8 mouse cellular contexts compared by ENCODE assay signal in the genomic region with DNA sequence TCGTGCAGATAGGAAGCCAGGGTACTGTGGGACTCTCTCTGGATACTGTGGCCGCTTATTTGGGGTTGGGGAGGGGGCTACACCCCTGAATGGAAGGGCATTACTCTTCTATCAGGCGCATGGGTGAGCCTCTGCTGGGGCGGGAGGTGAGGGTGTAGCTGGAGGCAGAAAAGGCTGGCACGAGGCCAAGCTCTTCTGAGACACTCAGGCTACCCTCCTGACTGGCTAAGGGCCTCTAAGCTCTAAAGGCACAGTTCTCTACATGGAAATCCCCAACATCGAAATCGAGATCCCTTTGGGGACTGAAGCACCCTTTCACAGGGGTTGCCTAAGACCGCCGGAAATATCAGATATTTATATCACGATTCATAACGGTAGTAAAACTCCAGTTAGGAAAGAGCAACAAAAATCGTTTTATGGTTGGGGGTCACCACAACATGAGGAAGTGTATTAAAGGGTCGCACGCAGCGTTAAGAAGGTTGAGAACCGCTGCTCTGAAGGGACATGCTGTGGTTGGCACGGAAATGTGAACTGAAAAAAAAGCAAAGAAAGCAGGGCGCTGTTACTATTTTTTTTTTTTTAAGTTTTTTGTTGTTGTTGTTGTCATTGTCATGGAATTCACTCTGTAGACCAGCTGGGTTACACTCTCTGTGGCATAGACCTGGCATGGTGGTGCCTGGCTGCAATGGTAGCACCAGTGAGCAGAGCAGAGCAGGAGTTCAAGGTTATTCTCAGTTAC. TPM values are rescaled to one million over a fixed set of nuclear protein-coding genes. Genes with fewer than 3 reads are reported as not detected.
A peak's percentile ranks its signal among the peaks of the same experiment; 100 is the strongest.
DNase-seq lines count a peak whose midpoint lies in the region; ATAC-seq and TF ChIP-seq lines count a peak whose summit lies in the region.

No protein-coding gene starts in this region.

- no peak for ATAC-seq in heart, embryonic 11.5 days (replicated peaks; ENCODE audit: insufficient number of reproducible peaks, low FRiP score, low TSS enrichment)

- no peaks in the 10 kb centered on the region for H3K27me3 ChIP-seq in E14TG2a.4 (ENCODE audit: insufficient read depth, low read length)
- H3K27me3 ChIP-seq in heart, embryonic 11.5 days (ENCODE audit: control insufficient read depth, insufficient read depth, low read length), result no peaks in the 10 kb centered on the region
- no peaks in the 10 kb centered on the region for H3K27me3 ChIP-seq in limb, embryonic 10.5 days (ENCODE audit: low read depth, poor library complexity, severe bottlenecking)

- no peaks in the 10 kb centered on the region for H3K9me3 ChIP-seq in E14TG2a.4 (ENCODE audit: low read length)
- H3K9me3 ChIP-seq in heart, embryonic 11.5 days (replicated peaks; ENCODE audit: control insufficient read depth, low read length), result no peaks in the 10 kb centered on the region
- no peaks in the 10 kb centered on the region for H3K9me3 ChIP-seq in limb, embryonic 10.5 days (replicated peaks)

- peak overlapping the region; percentile 81 for H3K4me2 ChIP-seq in heart, embryonic 11.5 days

- H3K9ac ChIP-seq in heart, embryonic 11.5 days (ENCODE audit: low read depth, low read length), result peak overlapping the region; percentile 52; the same call in 1 of the 2 replicates

- TF ChIP-seq CTCF in E14TG2a.4 (conservative IDR thresholded peaks at IDR 0.05; ENCODE audit: low read length), result no peak

- H3K4me1 ChIP-seq in E14TG2a.4 (replicated peaks; ENCODE audit: low read depth, low read length), result peaks cover 91% of the 10 kb centered on the region
- H3K4me1 ChIP-seq in heart, embryonic 11.5 days (ENCODE audit: control insufficient read depth, insufficient read depth, low read length), result peaks cover 66% of the 10 kb centered on the region
- H3K4me1 ChIP-seq in limb, embryonic 10.5 days, result peaks cover 60% of the 10 kb centered on the region

- peak overlapping the region; percentile 17 for H3K4me3 ChIP-seq in E14TG2a.4 (replicated peaks; ENCODE audit: low read length)
- H3K4me3 ChIP-seq in heart, embryonic 11.5 days (ENCODE audit: low read depth, low read length), result no peak overlapping the region
- H3K4me3 ChIP-seq in limb, embryonic 10.5 days, result no peak overlapping the region

- peaks cover 11% of the 10 kb centered on the region for H3K36me3 ChIP-seq in E14TG2a.4 (ENCODE audit: insufficient read depth, low read length)
- H3K36me3 ChIP-seq in heart, embryonic 11.5 days (ENCODE audit: control insufficient read depth, insufficient read depth, low read length), result no peaks in the 10 kb centered on the region
- peaks cover 11% of the 10 kb centered on the region for H3K36me3 ChIP-seq in limb, embryonic 10.5 days

- H3K27ac ChIP-seq in heart, embryonic 11.5 days (ENCODE audit: low read depth, low read length), result peak overlapping the region; percentile 97
- H3K27ac ChIP-seq in limb, embryonic 10.5 days, result 0 out of 2 replicates have a peak overlapping the region, but pooled peaks have one; percentile 22

- 57% methylated on average over 18 of the region's 18 CpGs for WGBS in heart, embryonic 11.5 days (ENCODE audit: insufficient replicate concordance)
- WGBS in limb, embryonic 10.5 days, result 88% methylated on average over 18 of the region's 18 CpGs

- peak; percentile 49 for DNase-seq in gastrocnemius, postnatal 10 days
- no peak for DNase-seq in gastrocnemius, adult 8-10 months (ENCODE audit: low spot score in 2 of 2)
- DNase-seq in limb, embryonic 10.5 days (ENCODE audit: low spot score), result no peak
- DNase-seq in spleen, adult 12 weeks (ENCODE audit: low spot score), result peak; percentile 75
- no peak for DNase-seq in layer of hippocampus, adult 8-10 months (ENCODE audit: low spot score in 2 of 2)
- DNase-seq in urinary bladder, postnatal 10 days (ENCODE audit: low spot score), result no peak

RNA-seq across cellular contexts. Expression of gene Tk1, which starts 2.4 kb away (rescaled TPM):
- total RNA-seq in gastrocnemius, postnatal 10 days (2021), result 10 to 100 TPM; 14.3 to 20.5 TPM
- total RNA-seq in gastrocnemius, adult 8-10 months (2022), result 1 to 10 TPM; 2.5 to 5.4 (median 4.1) TPM
- 98.5 and 101 TPM in 2 replicates for polyA plus RNA-seq in heart, embryonic 11.5 days (2014; fragmentation: Nextera tagmentation; extraction: Ambion mirVana)
- polyA plus RNA-seq in limb, embryonic 10.5 days (2016; fragmentation: Nextera tagmentation; extraction: Ambion mirVana), result 170 and 183 TPM in 2 replicates
- total RNA-seq in layer of hippocampus, adult 8-10 months (2022), result 1 to 10 TPM in 1 of 4 experiments, under 1 TPM in 3; 0.54 to 1.3 (median 0.88) TPM

RNA-seq across cellular contexts. Expression of gene Afmid, which starts 2.6 kb away (rescaled TPM):
- 1 to 10 TPM; 5.1 to 5.3 TPM for total RNA-seq in gastrocnemius, postnatal 10 days (2021)
- total RNA-seq in gastrocnemius, adult 8-10 months (2022), result 1 to 10 TPM; 2.0 to 4.6 (median 3.4) TPM
- 13.1 and 14.3 TPM in 2 replicates for polyA plus RNA-seq in heart, embryonic 11.5 days (2014; fragmentation: Nextera tagmentation; extraction: Ambion mirVana)
- polyA plus RNA-seq in limb, embryonic 10.5 days (2016; fragmentation: Nextera tagmentation; extraction: Ambion mirVana), result 2.4 and 3.3 TPM in 2 replicates
- total RNA-seq in layer of hippocampus, adult 8-10 months (2022), result 1 to 10 TPM; 4.0 to 5.4 (median 4.2) TPM

RNA-seq across cellular contexts. Expression of gene Gm20708, which starts 18.9 kb away (rescaled TPM):
- 1 to 10 TPM; 1.2 to 3.3 TPM for total RNA-seq in gastrocnemius, postnatal 10 days (2021)
- 1 to 10 TPM in 2 of 4 experiments, under 1 TPM in 1, not detected in 1; 0.46 to 1.2 (median 1.1) TPM for total RNA-seq in gastrocnemius, adult 8-10 months (2022)
- 0.34 and 0.62 TPM in 2 replicates for polyA plus RNA-seq in heart, embryonic 11.5 days (2014; fragmentation: Nextera tagmentation; extraction: Ambion mirVana)
- 0.23 and 0.58 TPM in 2 replicates for polyA plus RNA-seq in limb, embryonic 10.5 days (2016; fragmentation: Nextera tagmentation; extraction: Ambion mirVana)
- total RNA-seq in layer of hippocampus, adult 8-10 months (2022), result 1 to 10 TPM in 3 of 4 experiments, not detected in 1; 1.7 to 2.2 (median 1.9) TPM

RNA-seq across cellular contexts. Expression of gene Syngr2, which starts 18.9 kb away (rescaled TPM):
- 10 to 100 TPM; 90.3 to 95.1 TPM for total RNA-seq in gastrocnemius, postnatal 10 days (2021)
- 100 to 1,000 TPM; 182 to 198 (median 184) TPM for total RNA-seq in gastrocnemius, adult 8-10 months (2022)
- polyA plus RNA-seq in heart, embryonic 11.5 days (2014; fragmentation: Nextera tagmentation; extraction: Ambion mirVana), result 78.7 and 79.2 TPM in 2 replicates
- polyA plus RNA-seq in limb, embryonic 10.5 days (2016; fragmentation: Nextera tagmentation; extraction: Ambion mirVana), result 24.4 and 31.3 TPM in 2 replicates
- total RNA-seq in layer of hippocampus, adult 8-10 months (2022), result 10 to 100 TPM; 11.4 to 33.5 (median 24.5) TPM

RNA-seq across cellular contexts. Expression of gene Birc5, which starts 20.7 kb away (rescaled TPM):
- total RNA-seq in gastrocnemius, postnatal 10 days (2021), result 10 to 100 TPM; 11.4 to 13.2 TPM
- total RNA-seq in gastrocnemius, adult 8-10 months (2022), result under 1 TPM in 1 of 4 experiments, not detected in 3; 0.24 TPM
- 256 and 259 TPM in 2 replicates for polyA plus RNA-seq in heart, embryonic 11.5 days (2014; fragmentation: Nextera tagmentation; extraction: Ambion mirVana)
- polyA plus RNA-seq in limb, embryonic 10.5 days (2016; fragmentation: Nextera tagmentation; extraction: Ambion mirVana), result 395 and 434 TPM in 2 replicates
- 1 to 10 TPM in 2 of 4 experiments, under 1 TPM in 2; 0.12 to 1.6 (median 0.86) TPM for total RNA-seq in layer of hippocampus, adult 8-10 months (2022)

Comparison
In these comparisons a context has a peak if more than half of its experiments do, and no peak if none do; other contexts are left out.
1. DNase-seq: peak in gastrocnemius, postnatal 10 days (single experiment) and spleen, adult 12 weeks (single experiment); none in gastrocnemius, adult 8-10 months (0 of 2), limb, embryonic 10.5 days (single experiment), layer of hippocampus, adult 8-10 months (0 of 2) and urinary bladder, postnatal 10 days (single experiment).